Mouse (Mus musculus): Measurements from ENCODE around the gene Chrd.

GRCm38 (mm10) chr16:20746641-20747040, 13.7 kb downstream of the Chrd start:
- TF ChIP-seq CTCF (IDR thresholded peaks at IDR 0.05; ENCODE audit: low read depth, low read length) (no peak), POLR2A (IDR thresholded peaks at IDR 0.05; ENCODE audit: insufficient read depth, low read length) (no peak), EP300 (IDR thresholded peaks at IDR 0.05; ENCODE audit: insufficient read depth, low read depth, low read length) (no peak)

Measured in ES-Bruce4 (cell line).